Mouse (Mus musculus) frontal cortex, postnatal 10 days (tissue): Measurements from ENCODE around the gene Stil.

Experiments
- DNase-seq, 2 experiments: peaks; one replicate each; pipeline ENCODE4 v3.0.0; 2022; ENCODE audit warnings: low spot score in 2 of 2, mixed read lengths in 1 of 2

Stil gene

GRCm38 (mm10) chr4:115079821-115080349 lies 79.9 kb downstream of the Stil start:
- DNase-seq, result no peak

GRCm38 (mm10) chr4:115083031-115083430 lies 83.1 kb downstream of the Stil start:
- DNase-seq, result no peak

GRCm38 (mm10) chr4:115085522-115086095 lies 85.7 kb downstream of the Stil start:
- DNase-seq, result peak in 1 of 2 experiments; percentile 34

GRCm38 (mm10) chr4:115086257-115086656 lies 86.3 kb downstream of the Stil start:
- DNase-seq, result no peak

GRCm38 (mm10) chr4:115086763-115087415 lies 86.9 kb downstream of the Stil start:
- no peak for DNase-seq

- DNase-seq, result no peak
Measured at GRCm38 (mm10) chr4:115088611-115089338, 88.8 kb downstream of the Stil start, which contains the start of gene Pdzk1ip1. Pdzk1ip1 (plus strand) TSS chr4:115088708.

- DNase-seq, result no peak
Measured at GRCm38 (mm10) chr4:115090592-115090991, 90.6 kb downstream of the Stil start.

GRCm38 (mm10) chr4:115091806-115092205 lies 91.8 kb downstream of the Stil start:
- no peak for DNase-seq
